Mouse (Mus musculus) lung, postnatal 10 days (tissue): ENCODE data around the gene Adam33.

Experiments used
- DNase-seq: peaks from one replicate; pipeline ENCODE4 v3.0.0; 2021

Adam33 gene

GRCm38 (mm10) chr2:131025230-131025629 is 38.4 kb downstream of the Adam33 start:
- no peak for DNase-seq

GRCm38 (mm10) chr2:131010566-131010965 is 53.0 kb downstream of the Adam33 start:
- no peak for DNase-seq

GRCm38 (mm10) chr2:131009123-131009522 is 54.5 kb downstream of the Adam33 start:
- no peak for DNase-seq
